Mouse (Mus musculus) forebrain, postnatal 0 days (tissue): ENCODE data around the gene Gucy2g. TPM values are rescaled to one million over a fixed set of nuclear protein-coding genes. Genes with fewer than 3 reads are reported as not detected.
"Not testable (repeated sequence)": the region's sequence is repeated elsewhere in the genome, so short reads cannot be mapped to it uniquely, and the experiment has no call there.

Experiments
- ATAC-seq: fragments of 200-750 bp; cut with Nextera tagmentation; 2 replicates; pipeline ENCODE4 v1.8.0; 2017; ENCODE audit warnings: mild to moderate bottlenecking, moderate library complexity
- DNase-seq: peaks from one replicate; pipeline ENCODE4 v3.0.0-alpha.2; 2015
- H3K27ac ChIP-seq: fragments of 300-500 bp; sonication (generic); 2 replicates; pipeline ENCODE4 v1.5.1; 2014; ENCODE audit warnings: low read depth, mild to moderate bottlenecking, antibody characterized with exemption, low read length, moderate library complexity, mixed read lengths
- H3K27me3 ChIP-seq: fragments of 300-500 bp; sonication (generic); 2 replicates; pipeline ENCODE4 v1.6.1; 2014; ENCODE audit warnings: mild to moderate bottlenecking, low read length, mixed read lengths; ENCODE audit not compliant: insufficient read depth
- H3K36me3 ChIP-seq: fragments of 300-500 bp; sonication (generic); 2 replicates; pipeline ENCODE4 v1.6.1; 2014; ENCODE audit warnings: mild to moderate bottlenecking, moderate library complexity; ENCODE audit not compliant: insufficient read depth
- H3K4me1 ChIP-seq: fragments of 300-500 bp; sonication (generic); 2 replicates; pipeline ENCODE4 v1.6.1; 2014; ENCODE audit warnings: antibody characterized with exemption; ENCODE audit not compliant: insufficient read depth
- H3K4me2 ChIP-seq: fragments of 300-500 bp; sonication (generic); 2 replicates; pipeline ENCODE4 v1.6.1; 2014; ENCODE audit warnings: low read depth, mild to moderate bottlenecking, moderate library complexity
- H3K4me3 ChIP-seq: fragments of 300-500 bp; sonication (generic); 2 replicates; pipeline ENCODE4 v1.5.1; 2014; ENCODE audit warnings: low read depth, low read length, mixed read lengths
- H3K9ac ChIP-seq: fragments of 300-500 bp; sonication (generic); 2 replicates; pipeline ENCODE4 v1.6.1; 2014; ENCODE audit warnings: mild to moderate bottlenecking
- H3K9me3 ChIP-seq: fragments of 300-500 bp; sonication (generic); 2 replicates; pipeline ENCODE4 v1.6.1; 2016; ENCODE audit warnings: low read length
- CTCF ChIP-seq: sonication (generic); IDR thresholded peaks from 2 replicates; pipeline ENCODE4 v1.5.1; 2016; ENCODE audit warnings: antibody characterized with exemption, control low read depth, low read depth
- WGBS: fragments of 180-500 bp; shearing (Covaris S2); extraction: QIAGEN DNeasy Blood & Tissue Kit; methylation state at CpG from one replicate; pipeline ENCODE4 v1.1.7; 2014; 5-methylcytosine and 5-hydroxymethylcytosine counted together
- microRNA-seq, 2 experiments: library from miRNA; unstranded; fragments of <30 nt; microRNA quantifications; one replicate each; pipeline ENCODE4; 2016
- polyA plus RNA-seq: library from polyadenylated mRNA; unstranded; fragments of >200 nt; fragmentation: Nextera tagmentation; extraction: Ambion mirVana; gene quantifications from 2 replicates; pipeline ENCODE4 v1.2.1, GENCODE M21; 2015
- total RNA-seq: library from RNA; depleted of rRNA; stranded (reverse); fragments of >200 nt; gene quantifications from 2 replicates; pipeline ENCODE4 v1.2.3, GENCODE M21; 2014; rRNA removed

Gene Gucy2g
- total and polyA plus RNA-seq, 2 experiments from 2014 or later = 0.14 to 0.22 TPM

DNA sequence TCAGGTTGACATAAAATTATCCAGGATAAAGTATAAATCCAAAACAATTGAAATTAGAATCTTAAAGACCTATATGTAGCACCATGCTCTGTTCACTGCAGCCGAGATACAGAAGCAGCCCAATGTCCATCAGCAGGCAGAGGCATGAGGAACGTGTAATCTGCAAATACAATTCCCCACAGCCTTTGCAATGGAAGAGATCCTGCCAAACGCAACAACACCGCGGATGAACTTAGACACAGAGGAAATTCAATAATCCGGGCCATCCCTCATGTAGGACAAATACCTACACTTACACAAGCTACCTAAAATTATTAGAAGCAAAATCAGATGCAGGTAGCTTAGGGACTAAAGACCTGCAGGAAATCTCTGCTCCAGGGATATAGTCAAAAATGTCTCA is 88.1 kb downstream of the Gucy2g start:
- no peaks in the 10 kb centered on the region for H3K4me1 ChIP-seq
- H3K27ac ChIP-seq = no peak overlapping the region
- DNase-seq = no peak
- ATAC-seq = no peak
- no peaks in the 10 kb centered on the region for H3K27me3 ChIP-seq
- H3K9ac ChIP-seq = no peak overlapping the region
- no peak overlapping the region for H3K4me2 ChIP-seq
- no peaks in the 10 kb centered on the region for H3K9me3 ChIP-seq
- H3K36me3 ChIP-seq = no peaks in the 10 kb centered on the region
- H3K4me3 ChIP-seq = no peak overlapping the region
- WGBS = 91% methylated on average over 6 of the region's 6 CpGs
- TF ChIP-seq CTCF = no peak

DNA sequence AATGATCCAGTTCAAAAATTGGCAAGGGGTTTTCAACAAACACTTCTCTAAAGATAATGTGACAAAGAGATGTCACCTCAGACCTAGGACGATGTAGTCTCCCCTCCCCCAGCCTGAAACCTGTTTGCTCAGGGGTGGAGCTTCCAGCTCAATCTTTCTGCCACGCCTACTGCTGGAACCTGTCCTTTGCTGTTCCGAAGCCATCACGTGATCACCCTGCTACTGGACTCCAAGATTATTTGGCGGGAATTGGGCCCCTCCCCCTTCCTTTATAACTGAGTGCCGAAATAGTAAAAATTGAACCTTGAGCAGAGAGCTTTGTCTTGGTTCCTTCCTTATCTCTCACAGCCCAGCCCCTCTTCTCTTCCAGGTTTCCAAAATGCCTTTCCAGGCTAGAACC is 88.8 kb downstream of the Gucy2g start:
- 81% methylated on average over 5 of the region's 6 CpGs for WGBS
- not testable (repeated sequence) for DNase-seq

GRCm38 (mm10) chr19:55149646-55150045 is 91.4 kb downstream of the Gucy2g start:
- no peaks in the 10 kb centered on the region for H3K27me3 ChIP-seq
- no peak for TF ChIP-seq CTCF
- no peaks in the 10 kb centered on the region for H3K9me3 ChIP-seq
- H3K4me3 ChIP-seq = no peak overlapping the region
- no peaks in the 10 kb centered on the region for H3K36me3 ChIP-seq
- no peak overlapping the region for H3K4me2 ChIP-seq
- WGBS = 69% methylated on average over 6 of the region's 6 CpGs
- H3K9ac ChIP-seq = no peak overlapping the region
- ATAC-seq (no peak), DNase-seq (no peak)
- H3K4me1 ChIP-seq = no peaks in the 10 kb centered on the region
- no peak overlapping the region for H3K27ac ChIP-seq

More for the DNA sequence above, 88.8 kb downstream of the Gucy2g start:
- ATAC-seq, H3K27me3 ChIP-seq, H3K9ac ChIP-seq, H3K36me3 ChIP-seq, H3K27ac ChIP-seq, H3K4me2 ChIP-seq, H3K4me1 ChIP-seq, H3K4me3 ChIP-seq, H3K9me3 ChIP-seq: not testable (repeated sequence)

DNA sequence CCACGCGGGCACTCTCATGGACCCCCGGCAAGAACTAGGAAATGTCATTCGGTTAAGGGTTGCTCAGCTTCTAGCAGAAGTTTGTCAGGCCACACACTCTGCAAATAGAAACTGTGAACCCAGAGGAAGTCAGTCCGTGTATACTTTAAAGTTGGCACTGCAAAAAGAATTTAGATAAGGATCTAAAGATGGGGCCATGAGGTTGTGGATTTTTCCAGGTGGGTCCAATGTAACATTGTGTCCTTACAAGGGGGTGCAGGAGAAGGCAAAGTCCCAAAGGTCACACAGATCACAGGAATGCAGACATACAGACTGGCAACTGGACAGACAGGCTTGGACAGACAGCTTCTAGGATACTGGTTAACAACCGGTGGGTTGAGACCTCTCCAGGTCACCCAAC is 92.9 kb downstream of the Gucy2g start:
- no peaks in the 10 kb centered on the region for H3K27me3 ChIP-seq
- H3K36me3 ChIP-seq = no peaks in the 10 kb centered on the region
- H3K4me3 ChIP-seq = no peak overlapping the region
- TF ChIP-seq CTCF = no peak
- 92% methylated on average over 6 of the region's 6 CpGs for WGBS
- ATAC-seq (no peak), DNase-seq (no peak)
- no peak overlapping the region for H3K4me2 ChIP-seq
- no peak overlapping the region for H3K27ac ChIP-seq
- no peaks in the 10 kb centered on the region for H3K4me1 ChIP-seq
- H3K9ac ChIP-seq = no peak overlapping the region
- H3K9me3 ChIP-seq = no peaks in the 10 kb centered on the region

Small RNAs within 50 kb of the gene (microRNA-seq; reads per million reads assigned to microRNA genes)
- gene Mir6715 = 0.77 to 0.98 reads per million in 2 experiments

Other genes with a start within 250 kb of the Gucy2g start
- gene Gpam, start 114.0 kb downstream of the Gucy2g start, total RNA-seq = 58.6 and 61.4 TPM in 2 replicates
- gene Gpam, start 114.0 kb downstream of the Gucy2g start, polyA plus RNA-seq = 15.8 and 20.6 TPM in 2 replicates
- 0.46 TPM in 1 of 2 replicates, not detected in the other for gene Tectb, start 60.5 kb downstream of the Gucy2g start, total RNA-seq
- gene Tectb, start 60.5 kb downstream of the Gucy2g start, polyA plus RNA-seq = 0.16 and 0.20 TPM in 2 replicates
- 15.9 and 22.7 TPM in 2 replicates for gene Acsl5, start 10.7 kb upstream of the Gucy2g start, total RNA-seq
- 16.4 and 16.6 TPM in 2 replicates for gene Acsl5, start 10.7 kb upstream of the Gucy2g start, polyA plus RNA-seq
- 35.2 and 39.4 TPM in 2 replicates for gene Zdhhc6, start 74.8 kb upstream of the Gucy2g start, total RNA-seq
- 32.8 and 48.0 TPM in 2 replicates for gene Zdhhc6, start 74.8 kb upstream of the Gucy2g start, polyA plus RNA-seq
- gene Vti1a, start 75.1 kb upstream of the Gucy2g start, total RNA-seq = 36.6 and 43.7 TPM in 2 replicates
- 21.9 and 27.5 TPM in 2 replicates for gene Vti1a, start 75.1 kb upstream of the Gucy2g start, polyA plus RNA-seq